Mouse (Mus musculus): ENCODE results near the gene Lima1. TPM values are rescaled to one million over a fixed set of nuclear protein-coding genes. Genes with fewer than 3 reads are reported as not detected.

The Lima1 gene
- 42.1 TPM for polyA plus RNA-seq (2015; fragmentation: Illumina TruSeq; extraction: RNeasy Lipid Tissue Mini Kit (QIAGEN cat#74804); ENCODE audit: insufficient read depth, low replicate concordance)

GRCm38 (mm10) chr15:99875334-99875869 lies at the start of gene Lima1:
Lima1 (minus strand) TSS chr15:99875456.

DNA sequence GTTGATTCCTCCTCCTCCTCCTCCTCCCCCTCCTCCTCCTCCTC lies 102.6 kb downstream of the Lima1 start, which contains the start of gene Cers5:
Cers5 (minus strand) TSS at position 5 of the 44 bp plus-strand sequence.

Other genes starting within 250 kb of the Lima1 start
- 26.0 TPM for gene Racgap1, start 223.8 kb downstream of the Lima1 start, polyA plus RNA-seq (2015; fragmentation: Illumina TruSeq; extraction: RNeasy Lipid Tissue Mini Kit (QIAGEN cat#74804); ENCODE audit: insufficient read depth, low replicate concordance)
- gene Asic1, start 205.1 kb downstream of the Lima1 start, polyA plus RNA-seq (2015; fragmentation: Illumina TruSeq; extraction: RNeasy Lipid Tissue Mini Kit (QIAGEN cat#74804); ENCODE audit: insufficient read depth, low replicate concordance), result 1.6 TPM
- gene Smarcd1, start 173.3 kb downstream of the Lima1 start, polyA plus RNA-seq (2015; fragmentation: Illumina TruSeq; extraction: RNeasy Lipid Tissue Mini Kit (QIAGEN cat#74804); ENCODE audit: insufficient read depth, low replicate concordance), result 28.5 TPM
- gene Gm17349, start 170.0 kb downstream of the Lima1 start, polyA plus RNA-seq (2015; fragmentation: Illumina TruSeq; extraction: RNeasy Lipid Tissue Mini Kit (QIAGEN cat#74804); ENCODE audit: insufficient read depth, low replicate concordance), result not detected
- gene Gpd1, start 157.9 kb downstream of the Lima1 start, polyA plus RNA-seq (2015; fragmentation: Illumina TruSeq; extraction: RNeasy Lipid Tissue Mini Kit (QIAGEN cat#74804); ENCODE audit: insufficient read depth, low replicate concordance), result 1.8 TPM
- gene Cox14, start 149.8 kb downstream of the Lima1 start, polyA plus RNA-seq (2015; fragmentation: Illumina TruSeq; extraction: RNeasy Lipid Tissue Mini Kit (QIAGEN cat#74804); ENCODE audit: insufficient read depth, low replicate concordance), result 30.0 TPM
- gene Cers5, start 102.6 kb downstream of the Lima1 start, polyA plus RNA-seq (2015; fragmentation: Illumina TruSeq; extraction: RNeasy Lipid Tissue Mini Kit (QIAGEN cat#74804); ENCODE audit: insufficient read depth, low replicate concordance), result 67.1 TPM
- gene Fam186a, start 91.6 kb upstream of the Lima1 start, polyA plus RNA-seq (2015; fragmentation: Illumina TruSeq; extraction: RNeasy Lipid Tissue Mini Kit (QIAGEN cat#74804); ENCODE audit: insufficient read depth, low replicate concordance), result not detected
- gene Larp4, start 94.6 kb upstream of the Lima1 start, polyA plus RNA-seq (2015; fragmentation: Illumina TruSeq; extraction: RNeasy Lipid Tissue Mini Kit (QIAGEN cat#74804); ENCODE audit: insufficient read depth, low replicate concordance), result 46.2 TPM
- gene Dip2b, start 163.2 kb upstream of the Lima1 start, polyA plus RNA-seq (2015; fragmentation: Illumina TruSeq; extraction: RNeasy Lipid Tissue Mini Kit (QIAGEN cat#74804); ENCODE audit: insufficient read depth, low replicate concordance), result 22.6 TPM

Data from spleen, adult 10 weeks (tissue).